Mouse (Mus musculus) CD8-positive naive resting alpha-beta T cell, adult 57 days (primary cell): ENCODE results near the gene Olfr555. TPM values are rescaled to one million over a fixed set of nuclear protein-coding genes. Genes with fewer than 3 reads are reported as not detected.

ENCODE experiments used
- total RNA-seq: library from RNA; stranded (reverse); gene quantifications from one replicate; pipeline ENCODE4 v1.2.4, GENCODE M21; 2023

Olfr555 gene
- not detected for total RNA-seq

GRCm38 (mm10) chr7:102658523-102658922 is at the start of gene Olfr555:
Gene Olfr555 (plus strand): TSS chr7:102658823.

GRCm38 (mm10) chr7:102618118-102618517 is 40.5 kb upstream of the Olfr555 start, which contains the start of gene Olfr553:
Gene Olfr553 (minus strand): TSS chr7:102618218.

GRCm38 (mm10) chr7:102638132-102638531 is 20.5 kb upstream of the Olfr555 start, which contains the start of gene Olfr554:
Gene Olfr554 (plus strand): TSS chr7:102638432.

GRCm38 (mm10) chr7:102664599-102664998 is 6.0 kb downstream of the Olfr555 start, which contains the start of gene Olfr556:
Gene Olfr556 (plus strand): TSS chr7:102664899.

GRCm38 (mm10) chr7:102686944-102687501 is 28.4 kb downstream of the Olfr555 start, which contains the start of gene Trim68:
Gene Trim68 (minus strand): TSS chr7:102687327.

GRCm38 (mm10) chr7:102695358-102696125 is 36.9 kb downstream of the Olfr555 start, which contains the start of gene Olfr557:
Gene Olfr557 (plus strand): TSS chr7:102695910.

GRCm38 (mm10) chr7:102701915-102702314 is 43.3 kb downstream of the Olfr555 start, which contains the start of gene Olfr558:
Gene Olfr558 (plus strand): TSS chr7:102702215.

Other genes with a start within 250 kb of the Olfr555 start
- 34.5 TPM for gene Rrm1, start 217.1 kb upstream of the Olfr555 start, total RNA-seq
- gene Olfr543, start 177.1 kb upstream of the Olfr555 start, total RNA-seq = not detected
- not detected for gene Olfr544, start 170.5 kb upstream of the Olfr555 start, total RNA-seq
- gene Olfr545, start 159.2 kb upstream of the Olfr555 start, total RNA-seq = not detected
- not detected for gene Olfr547, start 124.1 kb upstream of the Olfr555 start, total RNA-seq
- not detected for gene Olfr548-ps1, start 117.9 kb upstream of the Olfr555 start, total RNA-seq
- not detected for gene Olfr549, start 109.0 kb upstream of the Olfr555 start, total RNA-seq
- 43.3 TPM for gene Trim21, start 93.3 kb upstream of the Olfr555 start, total RNA-seq
- not detected for gene Olfr550, start 87.4 kb upstream of the Olfr555 start, total RNA-seq
- gene Olfr551, start 66.9 kb upstream of the Olfr555 start, total RNA-seq = not detected
- not detected for gene Olfr552, start 61.1 kb upstream of the Olfr555 start, total RNA-seq
- gene Olfr553, start 40.6 kb upstream of the Olfr555 start, total RNA-seq = not detected
- gene Olfr554, start 20.4 kb upstream of the Olfr555 start, total RNA-seq = not detected
- gene Olfr556, start 6.1 kb downstream of the Olfr555 start, total RNA-seq = not detected
- gene Trim68, start 28.5 kb downstream of the Olfr555 start, total RNA-seq = 14.1 TPM
- not detected for gene Olfr557, start 37.1 kb downstream of the Olfr555 start, total RNA-seq
- gene Olfr558, start 43.4 kb downstream of the Olfr555 start, total RNA-seq = not detected
- gene Olfr33, start 60.2 kb downstream of the Olfr555 start, total RNA-seq = not detected
- gene Olfr559, start 68.7 kb downstream of the Olfr555 start, total RNA-seq = not detected
- not detected for gene Olfr560, start 100.5 kb downstream of the Olfr555 start, total RNA-seq
- gene Olfr78, start 100.6 kb downstream of the Olfr555 start, total RNA-seq = not detected
- gene Olfr561, start 112.4 kb downstream of the Olfr555 start, total RNA-seq = not detected
- not detected for gene Olfr564, start 144.7 kb downstream of the Olfr555 start, total RNA-seq
- not detected for gene Olfr566, start 199.9 kb downstream of the Olfr555 start, total RNA-seq
- not detected for gene Olfr568, start 218.3 kb downstream of the Olfr555 start, total RNA-seq
- not detected for gene Olfr569, start 232.1 kb downstream of the Olfr555 start, total RNA-seq
- not detected for gene Olfr570, start 235.8 kb downstream of the Olfr555 start, total RNA-seq